Mouse (Mus musculus): ENCODE results near the gene Ing5.

Ing5 gene

DNA sequence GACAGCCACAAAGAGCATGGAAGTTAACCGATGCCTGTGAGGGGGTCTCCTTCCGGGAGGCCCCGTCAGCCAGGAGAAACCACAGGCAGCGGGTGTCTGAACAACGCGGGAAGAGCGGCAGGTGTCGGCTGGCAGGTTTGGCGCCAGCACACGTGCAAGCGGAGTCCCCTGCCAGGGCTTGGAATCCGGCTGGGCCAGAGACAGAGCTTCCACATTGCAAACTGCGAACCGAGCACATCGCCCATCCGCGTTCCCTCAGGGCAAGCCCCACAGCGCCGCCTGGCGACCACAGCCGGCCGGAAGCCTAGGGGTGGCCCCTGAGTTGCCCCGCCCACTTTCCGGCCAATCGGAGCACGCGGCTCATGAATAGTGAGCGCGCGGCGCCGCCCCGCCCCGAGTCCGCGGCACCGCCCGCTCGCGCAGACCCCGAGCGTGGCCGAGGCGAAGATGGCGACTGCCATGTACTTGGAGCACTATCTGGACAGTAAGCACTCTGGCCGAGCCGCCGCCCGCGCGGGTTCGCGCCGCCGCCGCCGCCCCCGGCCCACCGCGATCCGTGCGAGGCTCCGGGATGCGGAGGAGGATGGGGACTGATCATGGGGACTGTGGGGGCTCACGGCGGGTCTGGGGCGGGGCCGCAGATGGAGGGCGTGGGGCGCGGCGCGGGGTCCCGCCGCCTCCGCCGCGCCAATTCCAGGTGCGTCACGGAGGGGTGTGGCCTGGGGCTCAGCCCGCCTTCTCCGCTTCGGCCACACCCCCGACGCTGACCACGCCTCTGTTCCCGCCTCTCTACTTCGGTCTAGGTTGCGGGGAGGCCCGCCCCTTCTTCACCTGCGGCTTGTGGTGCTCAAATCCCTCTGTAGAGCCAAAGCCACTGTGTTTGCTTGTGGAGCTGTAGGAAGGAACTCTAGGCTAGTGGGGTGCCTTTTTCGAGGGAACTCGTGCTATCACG, at the start of gene Ing5:
Gene Ing5 (plus strand): TSS at position 410 of the 952 bp plus-strand sequence.
- peak; percentile 100 for DNase-seq (ENCODE audit: low spot score in 2 of 2)

DNA sequence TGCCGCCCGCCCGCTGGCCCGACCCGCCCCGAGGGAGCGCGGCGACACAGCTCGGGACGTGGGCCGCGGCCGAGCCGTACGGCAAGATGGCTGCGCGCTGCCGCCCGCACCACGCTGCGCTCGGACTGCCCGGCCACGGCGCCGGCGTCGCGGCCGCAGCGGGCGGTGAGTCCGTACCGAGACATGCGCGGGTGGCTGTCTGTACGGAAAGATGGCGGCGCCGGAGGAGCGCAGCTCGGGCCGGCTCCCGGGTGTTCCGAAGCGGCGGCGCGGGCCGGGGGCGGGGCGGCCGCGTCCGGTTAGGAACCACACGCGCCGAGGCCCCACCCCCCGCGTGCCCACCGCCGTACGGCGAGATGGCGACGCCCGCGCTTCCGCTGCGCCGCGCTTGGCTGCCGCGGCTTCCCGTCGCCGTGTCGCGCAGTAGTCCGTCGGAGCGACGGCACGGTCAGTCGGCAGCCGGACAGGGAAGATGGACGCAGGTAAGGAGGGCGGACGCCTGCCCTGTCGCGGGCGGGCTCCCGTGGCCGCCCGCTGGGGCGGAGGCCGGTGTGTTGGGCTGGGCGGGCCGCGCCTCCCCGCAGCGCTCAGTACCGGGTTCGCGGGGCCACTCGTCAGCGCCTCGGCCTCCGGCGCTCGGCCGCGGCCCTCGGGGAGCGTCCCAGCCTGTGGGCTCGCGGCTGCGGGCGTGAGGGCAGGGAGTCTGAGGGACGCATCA, 49.0 kb upstream of the Ing5 start, which contains the start of gene Thap4:
Gene Thap4 (minus strand): TSS at position 292 of the 718 bp plus-strand sequence.
- DNase-seq (ENCODE audit: low spot score in 2 of 2): peak; percentile 86 to 94

DNA sequence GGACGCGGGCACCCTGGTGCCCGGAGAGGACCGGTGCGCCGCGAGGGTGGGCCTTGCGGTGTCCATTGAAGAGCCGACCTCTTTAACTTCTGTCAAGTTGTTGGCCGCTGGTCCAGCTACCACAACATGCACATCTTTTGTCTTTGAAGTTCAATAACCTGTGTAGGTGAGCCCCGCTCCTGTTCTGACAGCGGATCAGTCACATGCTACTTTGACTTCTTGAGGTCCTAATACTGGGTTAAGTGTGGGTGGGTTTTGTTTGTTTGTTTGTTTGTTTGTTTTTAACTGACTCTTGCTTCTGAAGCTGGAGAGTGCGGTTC, 48.5 kb upstream of the Ing5 start:
- no peak for DNase-seq (ENCODE audit: low spot score in 2 of 2)

DNA sequence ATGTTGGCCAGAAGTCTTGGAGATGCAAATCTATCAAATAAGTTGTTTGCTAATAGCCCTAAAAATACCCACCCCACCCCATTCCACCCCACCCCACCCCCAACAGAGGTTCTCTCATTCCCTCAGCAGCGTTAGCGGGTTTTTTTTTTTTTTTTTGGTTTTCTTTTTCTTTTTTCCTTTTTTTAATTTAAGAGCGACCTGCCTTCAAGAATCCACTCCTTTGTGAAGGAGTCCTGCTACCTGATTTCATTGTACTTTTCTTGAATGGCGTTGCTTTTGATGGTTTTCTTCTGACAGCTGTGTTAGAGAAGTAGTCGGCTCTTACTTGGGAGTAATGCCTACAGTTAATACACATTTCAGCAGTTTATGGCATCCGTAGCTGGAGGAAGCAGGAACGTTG, 48.1 kb upstream of the Ing5 start:
- DNase-seq (ENCODE audit: low spot score in 2 of 2): no peak

DNA sequence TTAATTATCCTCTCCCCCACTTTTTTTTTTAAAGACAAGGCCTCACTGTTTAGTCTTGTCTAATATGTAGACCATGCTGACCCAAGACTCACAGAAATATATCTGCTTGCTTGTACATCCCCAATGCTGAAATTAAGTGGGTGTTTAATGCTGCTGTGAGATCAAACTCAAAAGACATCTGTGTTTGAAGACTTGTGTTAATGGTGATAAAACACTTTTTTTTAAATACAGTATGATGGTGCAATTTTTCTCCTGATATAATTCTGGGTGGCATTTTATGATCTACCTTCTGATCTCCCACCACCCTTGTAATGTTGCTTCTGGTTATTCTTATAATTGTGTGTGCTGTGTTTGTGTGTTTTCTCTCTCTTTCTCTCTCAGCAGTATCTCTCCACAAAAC, 47.6 kb upstream of the Ing5 start:
- no peak for DNase-seq (ENCODE audit: low spot score in 2 of 2)

DNA sequence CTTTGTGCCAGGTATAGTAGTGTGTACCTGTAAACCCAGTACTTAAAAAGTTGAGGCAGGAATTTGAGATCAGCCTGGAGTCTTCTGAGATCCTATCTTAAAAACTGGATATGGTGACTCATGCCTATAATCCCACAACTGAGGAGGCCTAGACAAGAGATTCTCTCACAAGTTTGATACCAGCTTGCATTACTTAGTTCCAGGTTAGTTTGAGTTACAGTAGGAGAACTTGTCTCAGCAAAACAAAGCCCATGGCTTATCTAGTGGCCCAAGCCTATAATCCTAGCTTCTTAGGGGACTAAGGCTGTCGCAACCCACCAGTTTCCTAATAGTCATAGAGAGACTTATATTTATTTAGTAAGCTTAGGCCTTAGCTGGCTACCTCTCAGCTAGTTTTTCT, 43.7 kb upstream of the Ing5 start:
- no peak for DNase-seq (ENCODE audit: low spot score in 2 of 2)

DNA sequence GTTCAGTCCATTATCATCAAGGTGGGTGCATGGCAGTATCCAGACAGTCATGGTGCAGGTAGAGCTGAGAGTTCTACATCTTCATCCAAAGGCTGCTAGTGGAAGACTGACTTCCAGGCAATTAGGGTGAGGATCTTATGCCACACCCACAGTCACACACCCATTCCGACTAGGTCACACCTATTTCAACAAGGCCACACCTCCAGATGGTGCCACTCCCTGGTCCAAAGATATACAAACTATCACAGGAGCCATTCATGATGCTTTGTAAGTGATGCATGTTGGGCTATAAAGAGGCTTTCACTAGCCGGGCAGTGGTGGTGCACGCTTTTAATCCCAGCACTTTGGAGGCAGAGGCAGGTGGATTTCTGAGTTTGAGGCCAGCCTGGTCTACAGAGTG, 40.2 kb upstream of the Ing5 start:
- DNase-seq (ENCODE audit: low spot score in 2 of 2): peak in 1 of 2 experiments; percentile 33

DNA sequence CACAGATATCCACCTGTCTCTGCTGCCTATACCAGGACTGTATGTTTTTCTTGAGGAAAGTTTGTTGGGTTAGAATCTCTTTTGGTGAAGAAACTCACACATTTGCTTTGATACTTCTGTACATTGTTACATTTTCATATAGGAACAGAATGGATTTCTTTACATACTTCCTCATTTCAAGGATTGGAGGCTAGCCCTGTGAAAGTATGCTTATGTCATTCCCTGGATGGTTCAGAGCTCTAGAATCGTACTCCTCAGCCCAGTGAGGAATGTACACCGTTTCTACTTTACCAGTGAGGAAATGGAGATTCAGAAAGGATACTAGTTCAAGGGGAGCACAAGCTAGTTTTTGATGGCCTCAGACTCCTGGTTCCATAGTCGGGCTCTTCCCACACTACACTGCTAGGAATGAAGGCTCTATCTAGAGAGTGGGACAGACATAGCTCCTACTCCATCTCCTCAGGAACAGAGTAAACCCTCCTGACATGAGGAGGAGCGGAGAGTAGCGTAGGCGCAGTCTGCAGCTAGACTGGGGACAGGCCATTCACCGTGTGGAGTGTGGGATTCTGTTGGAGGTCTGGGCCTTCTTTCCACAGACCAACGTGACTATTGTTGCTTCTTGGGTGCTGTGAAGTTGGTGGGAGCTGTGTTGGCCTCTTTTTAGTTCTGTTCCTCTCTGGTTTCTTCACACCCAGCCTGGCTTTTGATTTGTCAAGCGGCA, 38.7 kb upstream of the Ing5 start:
- no peak for DNase-seq (ENCODE audit: low spot score in 2 of 2)

DNA sequence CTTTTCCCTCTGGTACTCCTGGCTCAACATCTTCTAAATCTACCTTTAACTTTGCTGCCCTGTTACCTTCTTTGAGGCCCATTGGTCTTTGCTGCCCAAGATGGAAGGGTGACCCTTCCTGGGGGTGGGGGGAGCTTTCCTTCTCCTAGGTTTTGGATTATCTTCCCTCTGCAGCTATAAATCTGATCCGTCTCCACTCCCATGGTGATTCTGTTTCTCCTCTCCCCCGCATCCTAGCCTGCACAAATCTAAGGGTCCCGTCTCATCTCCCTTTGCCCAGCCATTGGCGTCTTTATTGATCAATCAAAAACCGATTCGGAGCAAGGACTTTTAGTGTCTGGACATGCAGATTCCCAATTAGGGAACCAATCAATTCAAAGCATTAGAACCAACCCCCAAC, 36.2 kb upstream of the Ing5 start:
- no peak for DNase-seq (ENCODE audit: low spot score in 2 of 2)

DNA sequence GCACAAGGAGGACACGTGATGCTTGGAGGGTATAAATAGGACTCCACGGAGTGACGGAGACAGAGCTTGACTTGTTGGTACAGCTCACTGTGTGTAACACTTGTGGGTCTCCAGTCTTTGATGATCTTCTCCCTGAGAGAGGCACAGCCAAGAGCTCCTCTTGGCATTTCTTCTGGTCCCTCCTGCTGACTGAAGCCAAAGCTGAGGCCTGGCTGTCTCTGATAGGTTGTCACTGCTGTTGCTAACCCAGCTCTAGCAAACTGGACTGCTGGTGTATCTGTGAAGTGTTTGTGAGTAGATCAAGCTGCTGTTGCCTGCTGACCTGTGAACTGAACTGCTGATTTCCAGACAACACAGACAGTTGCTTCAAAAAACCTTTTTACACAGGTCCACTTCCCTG, 33.9 kb upstream of the Ing5 start:
- no peak for DNase-seq (ENCODE audit: low spot score in 2 of 2)

DNA sequence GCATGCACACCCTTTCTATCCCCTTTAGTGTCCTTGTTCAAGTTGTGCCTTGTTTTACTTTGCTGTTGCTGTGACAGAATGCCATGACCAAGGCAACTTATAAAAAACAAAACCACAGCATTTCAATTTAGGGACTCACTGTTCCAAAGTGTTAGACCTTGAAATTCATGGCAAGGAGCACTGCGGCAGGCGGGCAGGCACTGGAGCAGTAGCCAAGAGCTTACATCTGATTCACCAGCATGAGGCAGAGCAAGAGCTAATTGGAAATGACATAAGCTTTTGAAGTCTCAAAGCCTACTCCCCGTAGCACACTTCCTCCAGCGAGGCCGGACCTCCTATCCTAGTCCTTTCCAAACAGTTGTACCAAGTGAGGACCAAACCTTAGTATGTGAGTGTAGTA, 27.1 kb upstream of the Ing5 start:
- DNase-seq (ENCODE audit: low spot score in 2 of 2): no peak

DNA sequence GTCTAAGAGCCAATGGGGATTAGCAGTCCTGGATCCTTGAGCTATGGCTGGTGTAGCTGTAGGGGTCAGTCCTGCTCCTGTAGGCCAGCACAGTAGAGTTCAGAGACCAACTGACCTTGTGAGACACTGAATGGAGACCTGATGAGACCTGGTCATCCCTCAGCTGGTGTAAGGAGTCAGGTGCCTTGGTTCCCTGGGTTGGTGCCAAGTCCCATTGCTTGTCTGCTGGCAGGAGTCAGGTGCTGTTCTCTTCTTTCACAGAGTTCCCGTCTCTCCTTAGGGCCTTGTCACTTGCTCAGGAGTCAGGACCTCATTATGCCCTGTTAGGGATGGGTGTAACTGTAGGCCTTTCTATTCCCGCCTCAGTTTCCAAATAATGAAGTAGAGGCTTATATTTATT, 16.9 kb upstream of the Ing5 start:
- DNase-seq (ENCODE audit: low spot score in 2 of 2): no peak

DNA sequence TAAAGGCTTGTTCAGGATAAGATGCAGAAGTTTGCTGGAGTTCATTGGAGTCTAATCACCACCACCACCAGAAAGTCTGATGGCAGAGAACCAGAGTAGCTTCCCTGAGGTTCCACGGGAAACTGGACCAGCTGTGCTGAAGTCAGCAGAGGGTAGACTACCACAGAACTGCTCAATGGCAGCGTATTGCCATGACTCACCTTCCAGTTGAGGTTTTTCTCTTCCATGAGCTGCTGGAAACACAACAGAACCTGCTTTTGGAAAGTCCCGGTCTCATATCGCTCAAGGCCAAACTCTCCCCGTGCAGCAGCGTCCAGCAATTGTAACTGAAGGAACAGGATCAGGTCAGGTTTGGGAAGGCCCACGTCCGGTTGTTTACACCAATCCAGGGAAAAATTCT, 9.2 kb upstream of the Ing5 start:
- no peak for DNase-seq (ENCODE audit: low spot score in 2 of 2)

DNA sequence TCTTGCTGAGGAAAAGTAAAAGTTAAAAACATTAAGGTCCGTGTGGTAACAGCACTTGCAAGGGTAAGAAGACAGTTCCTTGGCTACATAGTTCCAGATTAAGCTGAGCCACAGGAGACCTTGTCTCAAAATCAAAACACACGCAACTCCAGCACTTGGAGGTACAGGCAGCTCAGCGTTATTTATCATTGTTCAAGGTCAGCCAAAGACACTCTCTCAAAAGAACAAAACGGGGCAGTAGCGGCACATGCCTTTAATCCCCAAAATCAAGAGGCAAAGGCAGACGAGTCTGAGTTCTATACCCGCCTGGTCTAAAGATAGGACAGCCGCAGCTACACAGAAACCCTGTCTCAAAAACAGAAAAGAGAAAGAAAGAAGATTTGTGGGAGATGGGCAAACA, 7.9 kb upstream of the Ing5 start:
- no peak for DNase-seq (ENCODE audit: low spot score in 2 of 2)

DNA sequence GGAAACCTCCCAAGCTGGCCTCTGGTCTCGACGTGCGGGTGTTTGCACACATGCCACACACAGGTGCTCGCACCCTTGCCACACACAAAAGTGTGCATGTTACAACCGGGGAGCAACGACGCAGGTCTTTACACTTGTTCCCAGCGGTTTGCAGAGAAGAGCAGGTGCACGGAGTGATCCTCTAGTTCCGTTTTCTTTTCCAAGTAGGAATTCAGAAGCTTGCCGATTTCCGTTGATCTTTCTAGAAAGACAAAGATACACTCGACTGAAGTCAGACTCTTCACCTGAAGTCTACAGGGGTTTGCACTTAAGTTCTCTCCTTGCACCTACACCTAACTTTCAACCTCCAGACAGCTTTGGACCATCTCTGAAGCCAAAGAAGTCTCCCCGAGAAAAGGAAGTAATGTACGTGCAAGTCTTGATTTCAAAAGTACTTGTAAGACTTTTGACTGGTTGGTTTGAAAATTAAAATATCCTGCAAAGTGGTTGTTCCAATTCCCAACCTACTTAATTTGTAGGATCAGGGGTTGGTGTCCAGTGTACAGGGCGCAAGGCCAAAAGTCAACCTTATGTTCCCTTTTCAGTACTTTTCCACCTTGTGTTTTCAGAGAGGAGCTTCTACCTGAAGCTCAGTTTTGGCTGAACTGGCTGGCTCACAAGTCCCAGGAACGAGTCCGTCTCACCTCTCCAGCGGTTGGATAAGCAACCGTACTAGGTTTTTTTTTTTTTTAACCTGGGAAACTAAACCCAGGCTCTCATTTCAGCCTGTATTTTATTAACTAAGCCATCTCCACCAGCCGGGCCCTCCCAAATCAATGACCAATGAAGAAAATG, 2.9 kb upstream of the Ing5 start:
- no peak for DNase-seq (ENCODE audit: low spot score in 2 of 2)

DNA sequence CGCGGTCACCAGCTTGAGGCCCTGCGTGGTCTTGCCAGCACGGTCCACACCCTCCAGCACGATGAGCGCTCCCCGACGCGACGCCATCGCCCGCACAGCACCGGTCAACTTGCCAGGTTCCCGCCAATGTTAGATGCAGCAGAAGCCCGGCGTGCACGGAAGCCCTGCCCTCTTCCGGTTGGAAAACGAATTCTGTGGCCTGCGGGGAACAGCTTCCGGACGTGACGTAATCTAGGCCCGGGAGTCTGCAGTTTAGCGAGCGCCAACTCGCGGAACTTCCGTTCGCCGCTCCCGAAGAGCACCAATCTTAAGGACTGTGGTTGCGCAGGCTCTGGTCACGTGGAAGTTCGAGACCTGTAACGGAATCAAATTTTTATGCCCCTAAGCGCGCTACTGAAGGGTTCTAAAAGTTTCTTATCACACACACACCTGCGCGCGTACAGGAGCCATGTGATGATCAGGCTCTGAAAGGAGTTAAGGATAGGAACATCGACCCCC, 2.0 kb upstream of the Ing5 start, which contains the start of gene Dtymk:
Gene Dtymk (minus strand): TSS at position 194 of the 498 bp plus-strand sequence.
- DNase-seq (ENCODE audit: low spot score in 2 of 2): peak; percentile 90 to 93

DNA sequence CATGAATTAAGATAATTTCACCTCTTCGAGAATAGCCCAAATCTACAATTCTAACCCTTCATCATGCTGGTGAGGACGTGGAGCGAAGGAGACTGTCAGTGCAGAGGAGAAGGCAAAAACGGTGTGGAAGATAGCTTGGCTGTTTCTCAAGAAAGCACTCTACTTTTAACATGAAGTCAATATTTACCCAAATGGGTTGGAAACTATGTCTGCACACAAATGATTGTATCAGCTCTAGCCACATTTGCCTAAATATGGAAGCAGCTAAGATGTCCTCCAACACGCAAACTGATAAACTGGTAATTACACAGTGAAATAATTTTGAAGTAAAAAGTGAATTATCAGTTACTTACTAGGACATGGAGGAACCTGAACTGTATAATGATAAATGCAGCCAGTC, 994 bp upstream of the Ing5 start:
- DNase-seq (ENCODE audit: low spot score in 2 of 2): no peak

DNA sequence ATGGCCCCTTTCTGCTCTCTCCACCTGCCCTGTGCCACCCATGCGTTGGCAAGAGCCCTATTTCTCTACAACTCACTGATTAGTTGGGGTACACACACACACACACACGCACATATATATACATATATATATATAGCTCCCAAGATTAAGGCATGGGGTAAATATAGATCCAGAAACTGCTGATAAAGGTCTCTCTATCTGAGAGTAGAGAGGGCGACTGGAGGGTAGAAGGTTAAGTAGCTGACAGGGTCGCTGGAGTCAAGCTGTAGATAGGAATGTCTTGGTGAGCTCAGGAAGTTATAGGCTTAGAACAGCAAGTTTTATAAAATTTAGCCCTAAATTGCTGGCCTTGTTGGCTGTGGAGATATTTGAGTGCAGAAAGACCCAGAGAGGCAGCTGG, 1.1 kb downstream of the Ing5 start:
- DNase-seq (ENCODE audit: low spot score in 2 of 2): no peak

DNA sequence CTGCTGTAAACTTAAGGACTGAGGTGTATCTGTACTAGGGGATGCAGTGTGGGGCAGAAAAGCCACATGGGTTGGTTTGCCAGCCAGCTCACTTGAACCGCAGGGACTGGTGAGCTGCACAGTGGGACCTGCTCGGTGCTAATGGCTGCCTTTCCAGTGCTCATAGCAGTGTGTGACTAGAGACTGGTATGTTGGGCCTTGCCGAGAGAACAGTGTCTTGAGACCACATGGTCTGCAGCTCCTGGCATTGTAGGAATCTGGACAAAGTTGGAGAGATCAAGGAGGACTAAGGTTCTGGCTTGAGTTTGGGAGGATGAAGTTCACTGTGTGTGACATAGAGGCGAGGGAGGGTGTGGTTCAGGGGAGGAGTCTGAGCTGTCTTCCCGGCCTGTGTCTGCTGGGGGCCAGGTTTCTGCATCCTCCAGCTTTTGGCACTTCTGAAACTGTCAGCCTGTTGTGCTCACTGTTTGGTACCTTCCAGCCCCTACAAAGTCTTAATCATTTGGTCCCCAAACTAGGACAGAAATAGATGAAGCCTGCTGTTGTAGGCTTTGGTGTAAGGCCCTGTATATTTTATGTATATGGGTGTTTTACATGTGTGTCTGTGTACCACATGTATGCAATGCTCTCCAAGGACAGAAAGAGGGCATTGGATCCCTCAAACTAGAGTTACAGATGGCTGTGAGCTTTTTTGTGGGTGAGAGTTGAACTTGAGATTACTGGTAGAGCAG, 1.6 kb downstream of the Ing5 start:
- peak in 1 of 2 experiments; percentile 32 for DNase-seq (ENCODE audit: low spot score in 2 of 2)

DNA sequence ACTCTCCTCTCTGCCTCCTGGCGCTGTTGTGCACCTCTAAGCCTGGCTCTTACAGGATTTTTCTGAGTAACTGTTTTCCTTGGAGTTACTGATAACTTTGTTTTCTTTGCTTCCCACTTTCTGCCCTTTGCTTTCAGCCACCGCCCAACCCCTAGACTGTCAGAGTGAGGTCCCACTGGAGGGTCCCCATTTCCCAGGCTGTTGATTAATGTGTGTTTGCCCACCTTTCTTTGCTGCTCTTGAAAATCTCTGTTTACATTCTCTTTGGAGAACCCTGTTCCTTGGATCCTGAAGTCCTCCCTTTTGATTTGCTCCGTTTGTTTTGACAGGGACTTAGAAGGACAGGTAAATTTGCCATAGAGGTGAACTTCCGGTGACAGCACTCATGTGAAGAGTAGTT, 5.1 kb downstream of the Ing5 start:
- no peak for DNase-seq (ENCODE audit: low spot score in 2 of 2)

DNA sequence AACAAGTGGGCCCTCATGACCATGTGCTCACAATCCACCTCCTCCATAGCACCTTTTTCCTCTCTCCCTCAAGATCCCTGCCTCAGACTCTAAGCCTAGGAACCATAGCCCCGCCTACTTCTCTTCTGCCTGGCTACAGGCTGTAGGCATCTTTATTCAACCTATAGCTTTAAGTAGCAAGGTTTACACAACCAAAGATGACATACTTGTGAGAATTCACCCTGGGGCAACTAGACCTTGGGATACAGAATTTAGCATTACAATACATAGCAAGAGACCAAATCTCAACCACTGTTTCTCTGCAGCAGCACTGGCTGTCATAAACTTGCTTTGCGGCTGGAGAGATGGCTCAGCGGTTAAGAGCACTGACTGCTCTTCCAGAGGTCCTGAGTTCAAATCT, 6.2 kb downstream of the Ing5 start:
- no peak for DNase-seq (ENCODE audit: low spot score in 2 of 2)
